Mouse (Mus musculus) C2C12 (cell line): ENCODE data around the gene S100a3. TPM values are rescaled to one million over a fixed set of nuclear protein-coding genes. Genes with fewer than 3 reads are reported as not detected.

Experiments
- H3K27me3 ChIP-seq: one replicate; pipeline ENCODE4 v1.6.1; 2011; ENCODE audit not compliant: control insufficient read depth, insufficient read depth, insufficient read length
- H3K36me3 ChIP-seq: one replicate; pipeline ENCODE4 v1.6.1; 2011; ENCODE audit not compliant: control insufficient read depth, insufficient read depth
- H3K4me3 ChIP-seq: one replicate; pipeline ENCODE4 v1.5.1; 2011; ENCODE audit warnings: mild to moderate bottlenecking, control low read depth; ENCODE audit not compliant: poor library complexity, insufficient read depth, severe bottlenecking
- H3K79me2 ChIP-seq: one replicate; pipeline ENCODE4 v1.6.1; 2011; ENCODE audit not compliant: control insufficient read depth, insufficient read depth
- H3K79me3 ChIP-seq: one replicate; pipeline ENCODE4 v1.6.1; 2011; ENCODE audit warnings: low read depth, control low read depth
- H3ac ChIP-seq: one replicate; pipeline ENCODE3; 2011; ENCODE audit warnings: low read depth; ENCODE audit not compliant: control insufficient read depth, insufficient read length
- CEBPB ChIP-seq: IDR thresholded peaks from one replicate; pipeline ENCODE4 v1.6.1; 2011; ENCODE audit warnings: low read depth, mild to moderate bottlenecking, control low read depth, moderate library complexity
- CTCF ChIP-seq: IDR thresholded peaks from one replicate; pipeline ENCODE4 v1.5.1; 2011; ENCODE audit not compliant: control insufficient read depth, insufficient read depth, insufficient read length
- FOSL1 ChIP-seq: IDR thresholded peaks from one replicate; pipeline ENCODE4 v1.8.0; 2011; ENCODE audit warnings: mild to moderate bottlenecking, low read length; ENCODE audit not compliant: poor library complexity, insufficient read depth, severe bottlenecking
- MAX ChIP-seq: IDR thresholded peaks from one replicate; pipeline ENCODE4 v1.6.1; 2011; ENCODE audit warnings: mild to moderate bottlenecking, control low read depth
- MYOD1 ChIP-seq: IDR thresholded peaks from one replicate; pipeline ENCODE4 v1.6.1; 2011; ENCODE audit warnings: low read depth; ENCODE audit not compliant: control insufficient read depth, insufficient read length
- MYOG ChIP-seq: IDR thresholded peaks from one replicate; pipeline ENCODE4 v1.6.1; 2011; ENCODE audit not compliant: control insufficient read depth, insufficient read length; ENCODE audit errors: extremely low read depth
- USF1 ChIP-seq: IDR thresholded peaks from one replicate; pipeline ENCODE4 v1.6.1; 2011; ENCODE audit warnings: low read depth, mild to moderate bottlenecking, control low read depth, moderate library complexity
- polyA plus RNA-seq: library from polyadenylated mRNA; unstranded; fragments of >200 nt; fragmentation: generic; extraction: Trizol; gene quantifications from one replicate; pipeline ENCODE4 v1.2.1, GENCODE M21; 2012; ENCODE audit warnings: missing spikeins

Gene S100a3
- polyA plus RNA-seq, 1 experiment: 22.0 TPM

- Histone ChIP-seq H3ac (no peak overlapping the region), H3K79me2 (peaks cover 35% of the 10 kb centered on the region), H3K79me3 (peaks cover 20% of the 10 kb centered on the region), H3K4me3 (no peak overlapping the region), H3K27me3 (no peaks in the 10 kb centered on the region), H3K36me3 (peaks cover 4% of the 10 kb centered on the region)
- no peak for TF ChIP-seq CEBPB
- no peak for TF ChIP-seq MYOD1
- TF ChIP-seq MAX: no peak
- TF ChIP-seq USF1: no peak
- no peak for TF ChIP-seq CTCF
- TF ChIP-seq FOSL1: no peak
- no peak for TF ChIP-seq MYOG
These were observed 39.7 kb downstream of the S100a3 start for GRCm38 (mm10) chr3:90600036-90600435.

DNA sequence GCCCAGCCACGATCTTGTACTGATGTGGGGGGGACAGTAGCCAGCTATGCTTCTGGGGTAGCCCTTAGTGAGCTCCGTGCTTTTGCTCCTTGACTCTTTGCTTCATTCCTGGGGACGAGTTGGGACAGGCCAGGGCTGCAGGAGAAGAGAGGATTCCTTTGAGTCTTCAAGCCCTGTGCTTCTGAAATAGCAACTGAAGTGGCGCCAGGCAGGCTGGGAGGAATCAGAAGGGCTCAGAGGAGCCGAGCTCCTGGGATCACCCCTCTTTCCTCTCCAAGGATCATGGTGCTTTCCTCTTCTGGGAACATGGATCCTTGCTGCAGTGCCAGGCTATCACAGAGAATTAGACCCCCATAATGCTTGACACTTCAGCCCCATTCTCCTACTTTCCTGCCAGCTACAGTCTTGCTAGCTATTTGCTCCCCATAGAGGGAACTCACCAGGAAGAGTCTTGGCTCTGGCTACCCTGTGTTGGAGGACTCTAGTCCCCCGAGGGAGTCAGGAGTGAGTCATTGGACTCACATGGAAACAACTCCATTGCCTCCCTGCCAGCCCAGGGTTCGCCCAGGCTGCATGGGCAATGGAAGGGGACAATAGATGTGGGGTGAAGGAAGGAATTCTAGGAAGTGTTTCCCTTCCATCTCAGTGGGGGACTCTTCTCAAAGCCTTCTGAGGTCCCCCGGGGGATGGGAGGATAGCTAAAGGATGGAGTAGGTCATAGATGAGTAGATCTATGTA lies 40.2 kb downstream of the S100a3 start:
- Histone ChIP-seq H3K79me3 (peaks cover 26% of the 10 kb centered on the region), H3K79me2 (peaks cover 40% of the 10 kb centered on the region), H3K4me3 (no peak overlapping the region), H3ac (no peak overlapping the region), H3K36me3 (peaks cover 9% of the 10 kb centered on the region), H3K27me3 (no peaks in the 10 kb centered on the region)
- TF ChIP-seq CTCF: no peak
- TF ChIP-seq MAX: peak; percentile 67
- TF ChIP-seq FOSL1: peak; percentile 21

DNA sequence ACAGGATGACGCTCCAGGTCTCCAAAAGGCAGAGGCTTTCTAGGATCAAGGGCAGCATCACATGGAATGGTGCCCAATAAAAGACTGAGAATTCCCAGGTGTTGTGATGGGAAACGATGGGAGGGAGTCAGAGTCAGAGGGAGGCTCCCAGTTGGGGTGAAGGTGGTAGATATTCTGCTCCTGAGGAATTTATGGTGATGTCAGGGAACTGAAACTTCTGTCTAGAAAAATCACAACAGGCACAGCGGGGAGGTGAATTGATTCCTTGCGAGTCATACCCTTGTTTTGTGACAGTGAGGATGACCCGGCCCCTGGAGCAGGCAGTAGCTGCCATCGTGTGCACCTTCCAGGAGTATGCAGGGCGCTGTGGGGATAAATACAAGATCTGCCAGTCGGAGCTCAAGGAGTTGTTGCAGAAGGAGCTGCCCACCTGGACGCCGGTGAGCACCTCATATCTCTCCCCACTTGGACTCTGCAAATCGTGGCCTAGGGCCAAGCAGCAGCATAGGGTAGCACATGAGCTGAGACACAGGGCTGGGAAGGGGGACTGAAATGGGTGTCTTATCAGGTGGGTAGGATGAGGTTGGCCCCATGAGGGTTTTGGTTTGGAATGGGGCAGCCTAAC lies 41.2 kb downstream of the S100a3 start, which contains the start of gene Gm42674:
Gene Gm42674 (plus strand): TSS at position 419 of the 625 bp plus-strand sequence.
- Histone ChIP-seq H3K36me3 (peaks cover 19% of the 10 kb centered on the region), H3K79me2 (peaks cover 50% of the 10 kb centered on the region), H3K79me3 (peaks cover 33% of the 10 kb centered on the region), H3K4me3 (no peak within 1 kb of the TSS), H3ac (no peak within 1 kb of the TSS), H3K27me3 (no peaks in the 10 kb centered on the region)
- TF ChIP-seq CTCF (no peak), FOSL1 (no peak), CEBPB (no peak), MYOG (no peak), MYOD1 (no peak), USF1 (no peak), MAX (no peak)

GRCm38 (mm10) chr3:90603623-90604022 lies 43.2 kb downstream of the S100a3 start, which contains the start of gene S100a4:
Gene S100a4 (plus strand): TSS chr3:90603771.
- TF ChIP-seq MAX (peak; percentile 68), FOSL1 (no peak)
- Histone ChIP-seq H3K36me3 (peaks cover 23% of the 10 kb centered on the region), H3ac (peak within 1 kb of the TSS; percentile 77), H3K27me3 (no peaks in the 10 kb centered on the region), H3K79me2 (peaks cover 51% of the 10 kb centered on the region), H3K4me3 (peak within 1 kb of the TSS; percentile 44), H3K79me3 (peaks cover 33% of the 10 kb centered on the region)

DNA sequence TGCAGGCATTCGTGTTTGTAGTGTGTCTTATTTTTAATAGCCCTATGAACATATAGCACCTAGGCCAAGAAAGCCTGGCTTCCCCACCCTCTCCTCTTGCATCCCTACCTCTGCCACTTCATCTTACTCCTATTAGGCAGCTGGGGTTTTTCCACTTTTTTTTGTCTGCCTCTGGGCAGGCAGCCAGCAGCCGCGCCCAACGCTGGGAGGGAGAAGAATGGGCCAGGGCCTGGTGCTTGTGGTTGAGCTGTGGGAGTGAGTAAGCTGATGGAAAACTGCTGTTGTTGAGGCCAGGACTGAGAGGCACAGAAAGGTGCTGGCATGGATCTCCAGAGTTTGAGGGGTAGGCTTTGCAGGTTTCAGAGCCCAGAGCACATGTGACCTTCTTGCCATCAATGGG lies 44.0 kb downstream of the S100a3 start:
- peaks cover 23% of the 10 kb centered on the region for H3K36me3 ChIP-seq
- H3ac ChIP-seq: peak overlapping the region; percentile 77
- H3K27me3 ChIP-seq: no peaks in the 10 kb centered on the region
- H3K4me3 ChIP-seq: peak overlapping the region; percentile 44
- TF ChIP-seq MYOD1 (no peak), USF1 (peak; percentile 48), FOSL1 (no peak), MAX (peak; percentile 61), MYOG (no peak), CEBPB (no peak), CTCF (no peak)
- peaks cover 33% of the 10 kb centered on the region for H3K79me3 ChIP-seq
- peaks cover 51% of the 10 kb centered on the region for H3K79me2 ChIP-seq

DNA sequence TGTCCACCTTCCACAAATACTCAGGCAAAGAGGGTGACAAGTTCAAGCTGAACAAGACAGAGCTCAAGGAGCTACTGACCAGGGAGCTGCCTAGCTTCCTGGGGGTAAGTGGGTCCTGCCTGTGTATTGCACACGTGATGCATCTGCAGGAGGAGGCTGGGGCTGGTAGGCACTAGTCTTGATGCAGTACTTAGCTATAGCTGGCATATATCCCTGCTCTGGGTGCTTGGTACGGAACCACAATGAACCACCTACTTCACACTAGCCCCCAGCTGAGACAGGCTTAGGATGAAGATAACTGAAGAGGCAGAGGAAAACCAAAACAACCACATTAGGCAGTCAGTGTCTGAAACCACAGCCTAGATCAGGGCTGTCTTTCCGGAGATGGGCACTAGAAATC lies 44.7 kb downstream of the S100a3 start:
- peak overlapping the region; percentile 63 for H3ac ChIP-seq
- TF ChIP-seq USF1 (peak; percentile 90), CTCF (no peak)
- peaks cover 51% of the 10 kb centered on the region for H3K79me2 ChIP-seq
- H3K27me3 ChIP-seq: no peaks in the 10 kb centered on the region
- peaks cover 33% of the 10 kb centered on the region for H3K79me3 ChIP-seq
- peaks cover 23% of the 10 kb centered on the region for H3K36me3 ChIP-seq
- H3K4me3 ChIP-seq: peak overlapping the region; percentile 44
